Mouse (Mus musculus): ENCODE data around the gene Sord. TPM values are rescaled to one million over a fixed set of nuclear protein-coding genes. Genes with fewer than 3 reads are reported as not detected.
A peak's percentile ranks its signal among the peaks of the same experiment; 100 is the strongest.

Gene Sord
- total RNA-seq, 1 experiment: 26.0 TPM

DNA sequence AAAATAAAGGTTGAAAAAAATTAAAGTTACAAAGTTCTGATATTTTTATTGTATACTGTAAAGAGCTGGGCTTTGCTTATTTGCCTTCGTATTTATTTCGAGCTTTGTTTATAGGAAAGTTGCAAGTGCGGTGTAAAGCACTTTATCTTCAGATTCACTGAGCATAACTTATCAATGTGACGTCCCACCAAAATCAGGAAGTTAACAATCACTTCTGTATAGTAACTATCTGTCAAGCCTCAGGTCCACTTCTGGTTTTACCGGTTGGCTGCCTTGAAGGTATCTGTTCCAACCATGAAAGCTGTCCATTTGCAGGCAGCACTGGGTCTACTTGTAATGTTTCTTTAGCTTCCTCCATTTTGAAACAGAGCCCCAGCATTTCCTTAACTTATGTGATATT lies 12.3 kb upstream of the Sord start:
- H3K4me1 ChIP-seq (ENCODE audit: control insufficient read depth in 2 of 2, insufficient read depth in 2 of 2, low read length in 2 of 2, poor library complexity in 1 of 2): no peaks in the 10 kb centered on the region
- no peak for DNase-seq (ENCODE audit: low read depth, low spot score)
- no peaks in the 10 kb centered on the region for H3K9me3 ChIP-seq (ENCODE audit: control insufficient read depth, insufficient read depth, low read depth, low read length)
- no peak overlapping the region for H3K9ac ChIP-seq (ENCODE audit: insufficient read depth, low read depth, low read length, poor library complexity, severe bottlenecking)
- TF ChIP-seq HCFC1 (IDR thresholded peaks at IDR 0.05; ENCODE audit: borderline replicate concordance, insufficient read depth, low read length): no peak
- no peak for TF ChIP-seq CHD2 (IDR thresholded peaks at IDR 0.05; ENCODE audit: low read depth, low read length)
- TF ChIP-seq ZNF384 (IDR thresholded peaks at IDR 0.05; ENCODE audit: low read depth, low read length): no peak
- TF ChIP-seq ZC3H11A (IDR thresholded peaks at IDR 0.05; ENCODE audit: borderline replicate concordance, low read depth, low read length): no peak
- no peak for TF ChIP-seq MAFK (IDR thresholded peaks at IDR 0.05; ENCODE audit: insufficient read depth, low read depth, low read length)
- H3K4me3 ChIP-seq (ENCODE audit: insufficient read depth in 1 of 2, low read depth in 1 of 2, low read length in 2 of 2, poor library complexity in 1 of 2, severe bottlenecking in 1 of 2): no peak overlapping the region
- no peaks in the 10 kb centered on the region for H3K36me3 ChIP-seq (ENCODE audit: control insufficient read depth, insufficient read depth, low read length, poor library complexity, severe bottlenecking)
- in situ Hi-C loops (cut with MboI; ENCODE audit: low sequenced_read_pairs in 2 of 2, unreplicated experiment in 2 of 2): no loop called here
- no peak overlapping the region for H3K27ac ChIP-seq (ENCODE audit: insufficient read depth, low read depth, low read length, poor library complexity, severe bottlenecking)

DNA sequence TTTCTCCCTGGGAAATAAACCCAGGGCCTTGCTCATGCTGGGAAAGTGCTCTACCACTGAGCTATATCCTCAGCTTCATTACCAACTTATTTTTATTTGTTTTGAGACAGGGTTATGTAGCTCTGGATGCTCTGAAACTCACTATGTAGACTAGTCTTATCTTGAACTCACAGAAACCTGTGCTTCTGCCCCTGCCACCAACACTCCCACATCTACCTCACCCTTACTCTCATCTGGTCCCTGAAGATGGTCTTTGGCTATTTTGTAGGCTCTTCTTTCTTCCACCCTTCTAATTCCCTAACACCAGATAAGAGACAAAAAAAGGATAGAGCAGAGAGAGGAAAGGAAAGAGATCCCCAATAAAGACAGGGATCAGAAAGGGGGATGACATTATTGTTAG lies 10.9 kb upstream of the Sord start:
- no peaks in the 10 kb centered on the region for H3K36me3 ChIP-seq (ENCODE audit: control insufficient read depth, insufficient read depth, low read length, poor library complexity, severe bottlenecking)
- H3K9me3 ChIP-seq (ENCODE audit: control insufficient read depth, insufficient read depth, low read depth, low read length): no peaks in the 10 kb centered on the region
- in situ Hi-C loops (cut with MboI; ENCODE audit: low sequenced_read_pairs in 2 of 2, unreplicated experiment in 2 of 2): no loop called here
- TF ChIP-seq CHD2 (IDR thresholded peaks at IDR 0.05; ENCODE audit: low read depth, low read length): no peak
- TF ChIP-seq ZNF384 (IDR thresholded peaks at IDR 0.05; ENCODE audit: low read depth, low read length): no peak
- no peak for TF ChIP-seq MAFK (IDR thresholded peaks at IDR 0.05; ENCODE audit: insufficient read depth, low read depth, low read length)
- no peak for TF ChIP-seq ZC3H11A (IDR thresholded peaks at IDR 0.05; ENCODE audit: borderline replicate concordance, low read depth, low read length)
- TF ChIP-seq HCFC1 (IDR thresholded peaks at IDR 0.05; ENCODE audit: borderline replicate concordance, insufficient read depth, low read length): no peak
- H3K4me1 ChIP-seq (ENCODE audit: control insufficient read depth in 2 of 2, insufficient read depth in 2 of 2, low read length in 2 of 2, poor library complexity in 1 of 2): no peaks in the 10 kb centered on the region
- no peak overlapping the region for H3K9ac ChIP-seq (ENCODE audit: insufficient read depth, low read depth, low read length, poor library complexity, severe bottlenecking)
- no peak overlapping the region for H3K27ac ChIP-seq (ENCODE audit: insufficient read depth, low read depth, low read length, poor library complexity, severe bottlenecking)
- H3K4me3 ChIP-seq (ENCODE audit: insufficient read depth in 1 of 2, low read depth in 1 of 2, low read length in 2 of 2, poor library complexity in 1 of 2, severe bottlenecking in 1 of 2): no peak overlapping the region
- no peak for DNase-seq (ENCODE audit: low read depth, low spot score)

DNA sequence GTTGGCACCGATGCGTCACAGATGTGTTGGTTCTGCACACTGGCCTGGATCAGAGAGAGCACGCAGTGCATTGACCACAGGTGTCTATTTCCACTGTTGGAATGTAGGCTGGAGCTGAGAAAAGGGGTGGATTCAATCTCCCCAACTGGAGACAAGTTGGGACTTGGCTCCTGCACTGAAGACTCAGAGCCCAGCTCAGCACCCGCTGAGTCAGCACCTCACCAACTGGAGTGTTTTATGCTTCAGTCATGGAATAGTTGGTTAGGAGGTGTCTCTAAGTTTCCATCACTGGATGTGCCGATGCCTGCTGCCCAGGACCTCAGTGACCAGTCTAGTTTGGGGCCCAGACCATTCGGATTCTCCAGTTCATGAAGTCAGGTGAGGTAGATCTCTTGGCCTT lies 4.2 kb upstream of the Sord start:
- Histone ChIP-seq H3K36me3 (ENCODE audit: control insufficient read depth, insufficient read depth, low read length, poor library complexity, severe bottlenecking) (no peaks in the 10 kb centered on the region; the same call in 1 of the 2 replicates), H3K9ac (ENCODE audit: insufficient read depth, low read depth, low read length, poor library complexity, severe bottlenecking) (no peak overlapping the region), H3K27ac (ENCODE audit: insufficient read depth, low read depth, low read length, poor library complexity, severe bottlenecking) (no peak overlapping the region), H3K9me3 (ENCODE audit: control insufficient read depth, insufficient read depth, low read depth, low read length) (no peaks in the 10 kb centered on the region), H3K4me1 (ENCODE audit: control insufficient read depth in 2 of 2, insufficient read depth in 2 of 2, low read length in 2 of 2, poor library complexity in 1 of 2) (peaks cover 5 to 8% of the 10 kb centered on the region in 2 experiments; a peak in 2 of 4 replicates), H3K4me3 (ENCODE audit: insufficient read depth in 1 of 2, low read depth in 1 of 2, low read length in 2 of 2, poor library complexity in 1 of 2, severe bottlenecking in 1 of 2) (no peak overlapping the region)
- TF ChIP-seq ZC3H11A (IDR thresholded peaks at IDR 0.05; ENCODE audit: borderline replicate concordance, low read depth, low read length) (no peak), MAFK (IDR thresholded peaks at IDR 0.05; ENCODE audit: insufficient read depth, low read depth, low read length) (peak; percentile 81; the same call in 1 of the 2 replicates)
- DNase-seq (ENCODE audit: low read depth, low spot score): no peak
- in situ Hi-C loops (cut with MboI; ENCODE audit: low sequenced_read_pairs in 2 of 2, unreplicated experiment in 2 of 2): no loop called here

DNA sequence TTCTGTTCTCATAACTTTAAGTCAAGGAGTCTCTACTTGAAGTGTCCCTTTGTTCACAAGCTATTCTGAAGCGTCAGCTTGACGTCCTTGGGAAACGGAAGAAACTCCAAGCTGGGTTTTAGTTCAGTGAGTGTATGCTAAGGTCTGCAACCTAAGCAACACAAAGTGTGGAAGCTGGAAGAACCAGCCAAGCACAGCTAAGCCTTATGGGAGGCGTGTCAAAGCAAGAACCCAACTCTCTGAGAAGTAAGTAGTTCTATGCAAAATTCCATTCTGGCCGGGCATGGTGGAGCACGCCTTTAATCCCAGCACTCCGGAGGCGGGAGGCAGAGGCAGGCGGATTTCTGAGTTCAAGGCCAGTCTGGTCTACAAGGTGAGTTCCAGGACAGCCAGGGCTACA lies 2.9 kb upstream of the Sord start:
- no peaks in the 10 kb centered on the region; the same call in 1 of the 2 replicates for H3K36me3 ChIP-seq (ENCODE audit: control insufficient read depth, insufficient read depth, low read length, poor library complexity, severe bottlenecking)
- in situ Hi-C loops (cut with MboI; ENCODE audit: low sequenced_read_pairs in 2 of 2, unreplicated experiment in 2 of 2): no loop called here
- no peak overlapping the region for H3K4me3 ChIP-seq (ENCODE audit: insufficient read depth in 1 of 2, low read depth in 1 of 2, low read length in 2 of 2, poor library complexity in 1 of 2, severe bottlenecking in 1 of 2)
- no peak for DNase-seq (ENCODE audit: low read depth, low spot score)
- TF ChIP-seq MAFK (IDR thresholded peaks at IDR 0.05; ENCODE audit: insufficient read depth, low read depth, low read length) (no peak), ZNF384 (IDR thresholded peaks at IDR 0.05; ENCODE audit: low read depth, low read length) (no peak), ZC3H11A (IDR thresholded peaks at IDR 0.05; ENCODE audit: borderline replicate concordance, low read depth, low read length) (no peak), CHD2 (IDR thresholded peaks at IDR 0.05; ENCODE audit: low read depth, low read length) (no peak), HCFC1 (IDR thresholded peaks at IDR 0.05; ENCODE audit: borderline replicate concordance, insufficient read depth, low read length) (no peak)
- H3K27ac ChIP-seq (ENCODE audit: insufficient read depth, low read depth, low read length, poor library complexity, severe bottlenecking): no peak overlapping the region
- no peaks in the 10 kb centered on the region for H3K9me3 ChIP-seq (ENCODE audit: control insufficient read depth, insufficient read depth, low read depth, low read length)
- H3K4me1 ChIP-seq (ENCODE audit: control insufficient read depth in 2 of 2, insufficient read depth in 2 of 2, low read length in 2 of 2, poor library complexity in 1 of 2): peaks cover 5 to 8% of the 10 kb centered on the region in 2 experiments; a peak in 2 of 4 replicates
- H3K9ac ChIP-seq (ENCODE audit: insufficient read depth, low read depth, low read length, poor library complexity, severe bottlenecking): no peak overlapping the region

DNA sequence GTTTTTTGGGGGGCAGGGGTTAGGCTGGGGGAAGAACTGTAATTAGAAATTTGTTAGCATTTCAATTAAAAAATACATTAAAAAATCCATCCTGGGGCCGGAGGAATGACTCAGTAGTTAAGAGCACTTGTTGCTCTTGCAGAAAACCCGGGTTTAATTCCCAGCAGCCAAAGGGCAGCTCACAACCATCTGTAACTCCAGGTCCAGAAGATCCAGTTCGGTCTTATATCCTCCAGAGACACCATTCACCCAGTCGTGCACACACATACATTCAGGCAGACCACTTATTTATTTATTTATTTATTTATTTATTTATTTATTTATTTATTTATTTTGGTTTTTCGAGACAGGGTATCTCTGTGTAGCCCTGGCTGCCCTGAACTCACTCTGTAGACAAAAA lies 1.2 kb upstream of the Sord start:
- no peak for TF ChIP-seq ZNF384 (IDR thresholded peaks at IDR 0.05; ENCODE audit: low read depth, low read length)
- no peak for TF ChIP-seq CHD2 (IDR thresholded peaks at IDR 0.05; ENCODE audit: low read depth, low read length)
- TF ChIP-seq MAFK (IDR thresholded peaks at IDR 0.05; ENCODE audit: insufficient read depth, low read depth, low read length): no peak
- TF ChIP-seq HCFC1 (IDR thresholded peaks at IDR 0.05; ENCODE audit: borderline replicate concordance, insufficient read depth, low read length): no peak
- TF ChIP-seq ZC3H11A (IDR thresholded peaks at IDR 0.05; ENCODE audit: borderline replicate concordance, low read depth, low read length): no peak
- DNase-seq (ENCODE audit: low read depth, low spot score): no peak
- Histone ChIP-seq H3K36me3 (ENCODE audit: control insufficient read depth, insufficient read depth, low read length, poor library complexity, severe bottlenecking) (no peaks in the 10 kb centered on the region; the same call in 1 of the 2 replicates), H3K4me3 (ENCODE audit: insufficient read depth in 1 of 2, low read depth in 1 of 2, low read length in 2 of 2, poor library complexity in 1 of 2, severe bottlenecking in 1 of 2) (no peak overlapping the region; a peak in 1 of 4 replicates), H3K9ac (ENCODE audit: insufficient read depth, low read depth, low read length, poor library complexity, severe bottlenecking) (no peak overlapping the region), H3K4me1 (ENCODE audit: control insufficient read depth in 2 of 2, insufficient read depth in 2 of 2, low read length in 2 of 2, poor library complexity in 1 of 2) (peaks cover 5 to 8% of the 10 kb centered on the region in 2 experiments; a peak in 2 of 4 replicates), H3K27ac (ENCODE audit: insufficient read depth, low read depth, low read length, poor library complexity, severe bottlenecking) (no peak overlapping the region), H3K9me3 (ENCODE audit: control insufficient read depth, insufficient read depth, low read depth, low read length) (no peaks in the 10 kb centered on the region)
- in situ Hi-C loops (cut with MboI; ENCODE audit: low sequenced_read_pairs in 2 of 2, unreplicated experiment in 2 of 2): no loop called here

Data from ES-E14 (cell line).